Mouse (Mus musculus): ENCODE results near the gene Atg9b.

Atg9b gene

DNA sequence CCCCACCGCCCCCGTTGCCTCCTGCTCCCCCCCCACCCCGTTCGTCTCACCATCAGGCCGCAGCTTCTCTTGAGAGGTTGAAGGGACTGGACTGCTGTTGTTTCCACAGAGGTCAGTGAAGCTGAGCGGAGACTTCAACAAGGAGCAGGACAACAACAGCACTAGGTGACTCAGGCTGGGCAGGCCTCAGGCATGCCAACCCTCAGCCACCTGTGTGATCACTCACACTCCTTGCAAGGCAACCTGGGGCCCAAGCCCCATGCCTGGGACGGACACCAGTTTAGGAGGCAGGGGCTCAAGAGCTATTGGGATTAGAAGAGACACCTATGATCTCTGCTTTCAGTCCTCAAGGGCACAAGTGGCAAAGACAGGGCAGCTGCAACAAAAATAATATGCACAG lies at the start of gene Atg9b:
Atg9b (minus strand) TSS at position 280 of the 400 bp plus-strand sequence.
- no peak for DNase-seq (ENCODE audit: low read depth, low spot score)

DNA sequence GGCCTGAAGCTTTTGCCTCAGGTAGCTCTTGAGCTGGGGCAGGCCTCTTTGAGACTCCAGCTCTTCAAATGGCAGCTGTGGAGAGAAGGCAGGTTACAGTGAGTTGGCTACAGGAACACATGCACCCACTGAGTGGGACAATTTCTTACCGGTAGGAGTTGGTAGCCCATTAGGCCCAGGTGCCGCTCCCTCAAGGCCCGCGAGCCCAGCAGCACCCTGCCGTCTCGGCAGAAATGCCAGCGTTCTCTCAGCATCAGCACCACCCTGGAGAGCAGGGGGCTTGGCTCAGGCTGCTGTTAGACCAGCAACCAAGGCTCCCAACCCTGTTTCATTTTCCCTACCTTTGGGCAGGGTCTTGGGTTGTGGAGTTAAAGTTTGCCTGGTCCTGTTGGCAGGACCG lies 49.2 kb upstream of the Atg9b start:
- DNase-seq (ENCODE audit: low read depth, low spot score) = no peak

DNA sequence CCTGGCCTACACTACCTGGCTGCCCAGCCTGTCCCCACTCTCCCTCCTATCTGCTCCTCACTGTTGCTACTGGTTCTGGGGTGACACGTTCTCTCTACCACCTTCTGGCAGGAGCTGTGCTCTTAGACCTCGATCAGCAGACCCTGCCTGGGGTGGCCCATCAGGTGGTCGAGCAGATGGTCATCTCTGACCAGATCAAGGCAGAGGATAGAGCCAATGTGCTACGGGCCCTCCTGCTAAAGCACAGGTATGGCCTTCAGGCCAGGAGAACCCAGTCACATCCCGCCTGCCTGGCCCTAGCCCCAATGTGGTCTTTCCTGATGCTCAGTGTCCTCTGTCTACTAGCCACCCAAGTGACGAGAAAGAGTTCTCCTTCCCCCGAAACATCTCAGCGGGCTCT lies 42.0 kb upstream of the Atg9b start:
- DNase-seq (ENCODE audit: low read depth, low spot score) = no peak

DNA sequence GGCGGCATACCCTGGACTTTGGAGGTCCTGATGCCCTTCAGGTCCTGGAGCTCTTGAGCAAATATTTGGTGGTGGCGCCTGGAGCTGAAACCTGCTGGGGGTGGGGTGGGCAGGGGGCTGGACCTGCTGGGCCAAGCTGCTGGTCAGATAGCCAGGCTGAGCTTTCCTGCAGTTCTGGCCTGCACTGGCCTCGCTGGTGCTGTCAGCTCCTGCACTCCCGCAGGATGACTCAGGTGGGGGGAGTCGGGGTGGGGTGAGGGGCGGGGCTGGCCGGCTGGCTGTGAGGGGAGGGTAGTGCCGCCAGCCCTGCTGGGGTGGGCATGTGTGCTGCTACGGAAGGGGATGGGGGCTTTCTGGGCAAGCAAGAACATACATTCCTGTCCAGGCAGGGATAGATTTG lies 36.7 kb upstream of the Atg9b start:
- DNase-seq (ENCODE audit: low read depth, low spot score) = no peak

DNA sequence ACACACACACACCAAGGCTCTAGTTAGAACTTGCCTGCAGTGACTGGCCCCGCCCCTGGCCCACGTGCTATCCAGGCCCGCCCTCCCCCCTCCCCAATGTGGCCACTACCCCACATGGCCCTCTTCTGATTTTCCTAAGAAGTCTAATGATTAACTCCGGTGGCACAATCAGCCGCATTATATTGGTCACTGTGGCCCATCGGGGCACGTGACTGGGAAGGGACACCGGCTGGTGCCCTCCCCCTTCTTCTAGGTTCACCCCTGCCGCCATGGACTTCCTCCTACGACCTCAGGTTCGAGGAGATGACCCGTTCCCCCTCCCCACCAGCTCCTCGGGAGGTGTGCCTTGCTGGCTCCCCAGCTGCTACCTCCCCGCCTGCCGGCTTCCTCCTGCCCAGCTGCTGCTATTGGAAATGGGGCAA lies 36.0 kb upstream of the Atg9b start:
- DNase-seq (ENCODE audit: low read depth, low spot score) = no peak

DNA sequence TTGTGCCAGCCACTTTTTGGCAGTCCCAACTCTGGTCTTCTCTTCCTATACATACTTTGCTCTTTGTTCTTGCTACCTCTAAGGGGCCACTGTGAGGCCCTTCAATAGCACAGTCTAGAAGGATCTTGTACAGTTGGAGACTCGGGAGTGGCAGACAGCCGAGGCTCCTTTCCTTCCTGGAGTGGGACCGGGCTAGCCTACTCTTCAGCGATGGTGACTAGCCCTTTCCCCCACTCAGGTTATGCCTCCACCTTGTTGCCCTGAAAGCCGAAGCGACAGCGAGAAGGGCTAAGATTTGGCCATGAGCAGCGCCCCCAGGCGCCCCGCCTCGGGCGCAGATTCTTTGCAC lies 35.3 kb upstream of the Atg9b start:
- no peak for DNase-seq (ENCODE audit: low read depth, low spot score)

DNA sequence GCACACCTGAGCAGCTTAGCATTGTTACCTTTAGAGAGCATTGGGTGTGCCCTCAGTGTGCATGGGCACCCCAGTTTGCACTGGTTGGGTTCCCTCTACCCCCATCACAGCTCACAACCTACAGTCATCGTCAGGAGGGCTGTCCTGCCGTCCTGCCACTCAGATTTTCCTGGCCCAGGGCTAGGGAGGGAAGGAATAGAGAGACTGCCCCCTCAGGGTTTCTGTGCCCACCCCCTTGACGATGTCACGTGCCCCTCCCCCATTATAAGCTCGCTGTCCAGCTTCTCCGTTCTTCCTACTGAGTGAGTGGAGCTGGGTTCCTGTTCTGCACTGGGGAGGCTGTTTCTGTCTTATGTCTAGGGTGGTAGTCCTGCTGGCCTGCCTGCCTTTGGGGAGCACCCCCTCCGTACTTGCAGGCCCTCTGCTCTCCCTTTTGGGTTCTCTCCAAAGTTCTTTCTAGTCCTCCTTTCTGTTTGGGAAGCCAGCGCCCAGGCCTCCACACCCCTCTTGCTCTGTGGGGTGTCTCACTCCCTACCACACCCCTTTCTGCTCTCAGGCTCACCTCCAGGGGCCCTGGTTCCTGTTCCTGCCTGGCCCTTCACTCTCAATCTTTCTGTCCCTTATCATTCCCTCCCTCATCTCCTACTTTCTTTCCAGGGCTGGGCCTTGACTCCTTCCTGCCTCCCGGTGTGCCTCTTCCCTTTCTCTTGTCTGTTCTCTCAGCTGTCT lies 34.8 kb upstream of the Atg9b start:
- DNase-seq (ENCODE audit: low read depth, low spot score) = no peak

DNA sequence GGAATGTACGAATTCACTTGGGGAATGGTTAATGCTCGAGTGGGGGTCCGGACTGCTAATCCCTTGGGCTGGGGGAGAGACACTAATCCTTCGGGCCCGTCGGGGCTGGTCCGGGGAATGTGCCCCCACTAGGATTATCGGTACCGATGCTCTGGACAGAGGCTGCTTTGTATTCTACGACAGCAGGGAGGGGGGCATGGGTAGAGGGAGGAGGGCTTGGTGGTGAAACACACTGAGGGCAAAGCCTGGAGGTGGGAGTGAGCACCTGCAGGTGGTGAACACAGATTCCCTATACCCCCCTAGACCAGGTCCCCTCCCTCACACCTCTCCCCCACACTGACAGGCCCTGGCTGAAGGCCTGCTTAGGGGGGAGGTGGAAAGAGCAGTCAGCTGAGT lies 34.1 kb upstream of the Atg9b start:
- no peak for DNase-seq (ENCODE audit: low read depth, low spot score)

DNA sequence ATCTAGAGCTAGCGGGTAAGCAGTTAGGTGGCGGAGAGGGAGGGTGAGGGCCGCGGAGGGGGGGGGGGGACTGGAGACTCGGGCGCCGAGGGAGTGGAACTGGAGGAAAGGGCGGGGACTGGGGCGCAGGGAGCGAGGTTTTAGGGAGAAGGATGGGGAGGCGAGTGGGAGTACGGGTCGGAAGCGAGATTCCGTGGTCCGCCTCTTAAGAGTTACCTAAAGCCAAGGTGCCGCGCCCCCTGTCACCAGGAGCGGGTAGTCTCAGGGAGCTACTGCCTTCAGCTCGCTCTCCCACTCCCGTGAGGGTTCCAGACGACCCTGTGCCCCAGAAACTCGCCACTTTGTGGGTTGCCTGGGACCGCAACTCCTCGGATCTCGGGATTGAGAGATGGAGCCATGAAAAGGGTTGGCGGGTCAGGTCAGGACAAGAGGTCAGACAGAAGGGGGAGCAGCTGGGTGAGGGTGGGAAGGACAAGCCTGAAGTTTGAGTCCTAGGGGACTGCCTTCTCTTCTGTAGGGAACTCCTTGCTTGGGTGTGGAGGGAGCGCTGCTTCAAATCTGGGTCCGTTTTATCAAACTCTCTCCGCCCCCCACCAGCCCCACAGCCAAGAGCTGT lies 33.6 kb upstream of the Atg9b start:
- no peak for DNase-seq (ENCODE audit: low read depth, low spot score)

DNA sequence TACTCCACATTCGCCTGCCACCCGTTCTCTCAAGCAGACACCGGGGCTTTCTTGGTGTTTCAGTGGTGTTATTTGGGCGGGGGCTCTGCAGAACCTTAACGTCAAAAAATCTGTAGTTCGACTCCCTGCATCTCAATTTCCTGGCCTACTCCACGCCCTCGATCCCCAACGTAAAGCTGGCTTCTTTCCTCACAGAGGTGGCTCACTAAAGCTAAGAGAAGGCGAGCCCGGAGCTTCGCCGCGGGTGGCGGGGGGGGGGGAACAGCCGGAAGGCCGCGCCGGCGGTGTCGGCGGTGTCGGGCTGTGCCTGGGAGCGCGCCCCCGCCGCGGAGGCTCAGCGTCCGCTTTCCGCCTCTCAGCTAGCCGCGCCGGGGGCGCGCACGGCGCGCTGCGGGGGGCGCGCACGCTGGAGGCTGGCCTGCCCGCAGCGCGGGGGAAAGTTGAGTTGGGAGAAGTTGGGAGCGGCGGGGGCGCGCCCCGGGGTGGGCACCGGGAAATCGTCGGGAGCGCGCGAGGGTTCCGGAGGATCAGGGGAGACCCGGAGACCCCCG lies 33.0 kb upstream of the Atg9b start:
- peak; percentile 95 for DNase-seq (ENCODE audit: low read depth, low spot score)

DNA sequence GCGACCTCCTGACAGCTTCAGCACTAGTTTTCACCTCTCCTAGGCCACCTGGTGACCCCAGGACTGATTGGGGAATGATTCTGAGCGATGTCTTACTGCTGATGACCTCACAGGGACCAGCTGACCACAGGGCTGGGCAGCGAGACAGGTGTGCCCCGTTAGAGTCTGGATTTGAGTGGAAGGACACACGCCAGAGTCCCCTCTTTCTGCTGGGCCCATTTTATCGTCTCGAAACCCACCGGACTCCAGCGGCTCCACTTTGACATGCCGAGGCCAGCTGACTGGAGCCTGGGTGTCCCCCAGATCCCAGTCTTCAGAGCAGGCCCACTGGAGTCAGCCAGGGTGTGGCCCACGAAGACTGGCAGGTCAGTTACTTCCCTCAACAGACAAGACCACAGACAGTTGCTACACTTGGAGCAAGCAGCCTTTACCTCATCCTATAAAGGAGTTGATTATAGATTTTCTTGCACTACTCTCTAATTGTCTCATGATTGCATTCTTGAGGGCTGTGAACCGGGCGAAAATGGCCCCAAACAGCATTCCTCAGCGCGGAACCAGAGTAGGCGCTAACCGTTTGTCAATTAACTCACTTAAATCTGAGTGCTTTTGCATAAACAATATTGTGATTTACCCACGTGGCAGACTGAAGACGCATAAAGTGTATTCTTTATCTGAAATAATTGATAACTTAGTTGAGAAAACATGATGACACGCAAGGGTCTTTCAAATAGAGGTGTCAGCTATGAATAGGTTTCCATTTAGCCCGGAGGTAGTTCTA lies 32.2 kb upstream of the Atg9b start:
- no peak for DNase-seq (ENCODE audit: low read depth, low spot score)

DNA sequence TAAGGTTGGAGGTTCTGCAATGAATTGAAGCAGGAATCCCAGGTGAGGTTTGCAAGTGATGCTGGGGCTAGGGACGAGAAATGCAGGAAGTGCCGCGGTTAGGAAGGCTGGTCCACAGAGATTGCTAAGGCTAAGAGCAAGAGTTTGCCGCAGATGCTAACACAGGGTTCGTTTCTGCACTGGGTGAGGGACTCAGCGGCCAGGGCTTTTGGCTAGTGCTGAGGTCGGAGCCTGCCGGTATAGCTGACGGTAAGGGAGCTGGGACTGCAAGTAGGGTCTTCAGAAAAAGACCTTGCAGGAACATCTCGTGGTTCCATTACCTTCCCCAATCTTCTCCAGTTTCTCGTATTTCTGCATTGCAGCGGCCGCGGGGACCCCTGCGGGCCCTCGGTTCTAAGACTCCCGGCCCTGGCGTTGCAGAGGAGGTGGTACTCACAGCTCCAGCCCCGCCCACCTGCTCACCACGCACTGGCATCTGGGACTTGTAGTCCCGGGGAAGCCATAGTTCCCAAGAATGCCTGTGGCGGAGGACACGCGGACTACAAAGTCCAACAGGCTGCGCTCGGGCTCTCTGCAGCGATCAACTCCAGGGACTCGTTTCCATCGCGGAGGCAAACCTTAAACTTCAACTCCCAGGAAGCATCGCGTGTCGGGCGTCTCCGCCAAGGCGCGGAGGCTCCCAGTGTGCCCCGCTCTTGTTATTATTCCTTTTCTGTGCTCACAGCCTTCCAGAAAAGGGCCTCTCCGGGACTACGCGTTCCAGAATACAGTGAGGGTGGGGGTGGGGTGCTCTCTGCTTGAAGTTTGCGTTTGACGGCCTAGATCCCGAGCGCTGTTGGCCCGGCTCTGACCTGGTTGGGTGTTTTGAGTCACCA lies 31.4 kb upstream of the Atg9b start, which contains the start of the genes Cdk5 and Slc4a2:
Cdk5 (minus strand) TSS at position 402 of the 875 bp plus-strand sequence.
Slc4a2 (plus strand) TSS at position 709 of the 875 bp plus-strand sequence.
- DNase-seq (ENCODE audit: low read depth, low spot score) = peak; percentile 99

DNA sequence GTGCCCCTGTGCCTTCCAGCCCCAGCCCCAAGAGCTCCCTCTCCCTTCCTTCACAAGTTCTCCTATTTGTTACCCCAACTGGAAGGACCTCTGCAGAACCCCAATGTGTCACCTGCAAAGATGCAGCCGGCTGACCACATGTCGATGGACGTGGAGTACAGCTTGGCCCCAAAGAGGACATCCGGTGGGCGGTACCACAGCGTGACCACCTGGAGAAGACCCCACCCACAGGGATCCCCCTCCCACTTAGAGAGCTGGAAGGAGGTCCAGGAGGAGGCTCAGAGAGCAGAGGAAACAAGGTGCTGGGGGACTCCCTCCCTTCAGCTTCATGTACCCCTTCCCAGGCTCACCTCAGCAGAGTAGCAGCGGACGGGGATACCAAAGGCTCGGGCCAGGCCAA lies 28.4 kb upstream of the Atg9b start:
- DNase-seq (ENCODE audit: low read depth, low spot score) = no peak

DNA sequence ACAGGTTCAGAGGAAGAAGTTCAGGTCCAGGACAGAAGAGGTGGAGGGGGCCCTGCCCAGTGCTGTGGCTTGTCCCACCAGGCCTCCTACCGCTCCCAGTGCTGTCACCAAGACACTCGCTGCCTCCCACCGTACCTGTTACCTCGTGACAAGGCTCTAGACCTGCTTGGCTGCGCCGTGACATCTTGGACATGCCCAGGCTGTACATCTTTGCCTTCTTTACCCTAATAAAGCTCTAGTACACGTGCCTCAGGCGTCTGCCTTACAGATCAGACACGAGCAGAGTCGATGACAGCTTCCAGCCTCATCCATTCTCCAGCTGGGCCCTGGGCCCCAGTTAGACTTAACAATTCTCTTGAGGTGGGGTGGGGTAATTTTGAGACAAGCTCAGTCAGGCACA lies 25.6 kb upstream of the Atg9b start:
- DNase-seq (ENCODE audit: low read depth, low spot score) = no peak

DNA sequence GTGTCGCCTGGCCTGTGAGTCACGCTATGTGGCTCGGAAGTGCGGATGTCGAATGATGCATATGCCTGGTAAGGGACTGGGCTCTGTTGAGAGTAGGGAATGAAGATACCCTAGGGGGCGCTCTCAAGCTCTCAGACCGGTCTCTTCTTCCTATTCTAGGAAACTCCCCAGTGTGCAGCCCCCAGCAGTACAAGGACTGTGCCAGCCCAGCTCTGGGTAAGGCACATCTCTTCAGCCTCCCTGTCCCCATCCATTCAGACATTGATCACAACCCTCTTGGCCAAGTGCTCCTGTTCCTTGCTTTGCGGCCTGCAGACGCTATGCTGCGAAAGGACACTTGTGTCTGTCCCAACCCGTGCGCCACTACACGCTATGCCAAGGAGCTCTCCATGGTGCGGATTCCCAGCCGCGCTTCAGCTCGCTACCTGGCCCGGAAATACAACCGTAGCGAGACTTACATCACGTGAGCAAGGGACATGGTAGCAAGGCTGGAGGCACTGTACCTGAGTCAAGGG lies 24.3 kb upstream of the Atg9b start:
- DNase-seq (ENCODE audit: low read depth, low spot score) = peak; percentile 78

DNA sequence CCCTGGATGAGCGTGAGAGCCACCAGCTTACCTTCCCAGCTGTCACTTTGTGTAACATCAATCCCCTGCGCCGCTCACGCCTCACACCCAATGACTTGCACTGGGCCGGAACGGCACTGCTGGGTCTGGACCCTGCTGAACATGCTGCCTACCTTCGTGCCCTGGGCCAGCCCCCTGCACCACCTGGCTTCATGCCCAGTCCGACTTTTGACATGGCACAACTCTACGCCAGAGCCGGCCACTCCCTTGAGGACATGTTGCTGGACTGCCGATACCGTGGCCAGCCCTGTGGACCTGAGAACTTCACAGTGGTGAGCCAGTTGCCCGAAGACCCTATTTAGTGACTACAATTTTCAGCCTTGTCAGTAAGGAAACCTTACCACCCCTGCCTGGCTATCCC lies 22.0 kb upstream of the Atg9b start:
- no peak for DNase-seq (ENCODE audit: low read depth, low spot score)

DNA sequence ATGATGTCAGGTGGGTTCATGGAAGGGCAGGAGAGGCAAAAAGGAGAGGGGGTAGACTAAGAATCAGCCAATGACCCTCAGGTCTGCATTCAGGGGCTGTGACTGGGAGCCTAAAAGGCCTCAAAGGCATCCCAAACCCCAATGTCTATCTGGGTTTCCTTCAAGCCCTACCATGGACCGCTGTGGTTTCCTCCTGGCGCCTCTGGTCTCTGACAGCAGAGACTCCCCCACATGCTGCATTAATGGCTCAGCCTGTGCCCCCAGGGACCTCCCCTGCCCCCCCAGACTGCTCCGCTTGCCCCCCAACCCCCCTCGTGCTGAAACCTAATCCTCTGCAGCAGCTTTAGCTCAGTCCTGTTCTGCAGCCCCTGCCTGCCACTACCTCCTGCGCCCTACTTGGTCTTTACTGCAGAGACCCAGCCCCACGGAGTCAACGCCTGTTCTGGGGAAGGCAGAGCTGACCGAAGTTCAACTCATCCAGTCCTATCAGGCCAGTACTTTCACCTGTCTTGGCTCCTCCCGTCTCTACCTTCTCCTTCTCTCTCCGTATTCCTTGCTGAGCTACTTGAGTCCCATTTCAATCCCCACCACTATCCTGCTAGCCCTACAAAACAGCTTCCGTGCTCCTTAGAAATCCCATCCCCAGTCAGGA lies 21.2 kb upstream of the Atg9b start, which contains the start of gene Asic3:
Asic3 (plus strand) TSS at position 351 of the 652 bp plus-strand sequence.
- DNase-seq (ENCODE audit: low read depth, low spot score) = no peak

DNA sequence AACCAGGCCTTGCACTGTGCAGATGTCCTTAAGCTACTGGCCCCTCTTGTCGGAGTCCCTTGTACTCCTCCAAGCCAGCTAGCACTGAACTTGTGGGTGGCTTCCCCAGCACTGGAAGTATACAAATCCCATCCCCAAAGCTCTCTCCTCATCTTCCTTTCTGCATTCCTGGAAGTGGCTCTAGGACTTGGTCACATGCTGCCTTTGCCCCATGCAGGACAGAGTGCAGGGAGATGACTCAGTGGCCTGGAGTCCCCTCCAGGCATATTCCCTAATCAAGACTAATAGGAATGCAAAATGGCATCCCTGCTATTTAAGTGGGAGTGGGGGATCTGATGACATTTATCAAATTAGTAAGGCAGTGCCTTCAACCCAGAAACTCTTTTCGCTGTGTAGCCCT lies 20.1 kb upstream of the Atg9b start:
- no peak for DNase-seq (ENCODE audit: low read depth, low spot score)

DNA sequence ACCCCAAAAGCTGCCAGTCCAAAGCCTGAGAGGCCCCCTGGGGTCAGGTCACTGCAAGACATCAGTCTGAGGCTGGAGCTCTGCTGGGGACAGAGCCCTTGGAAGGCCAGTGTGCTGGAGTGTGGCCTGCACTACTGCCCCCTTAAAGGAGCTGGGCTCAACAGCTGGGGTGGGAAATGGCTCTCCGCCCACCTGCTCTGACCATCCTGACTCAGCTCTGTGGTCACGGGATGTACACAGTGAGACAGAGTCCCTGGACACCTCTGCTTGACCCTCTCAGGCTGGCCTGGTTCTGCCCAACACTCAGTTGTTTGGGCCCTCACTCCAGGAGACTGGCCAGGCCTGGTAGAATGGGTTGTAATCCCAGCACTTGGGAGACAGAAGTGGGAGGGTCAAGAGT lies 17.5 kb upstream of the Atg9b start:
- DNase-seq (ENCODE audit: low read depth, low spot score) = no peak

DNA sequence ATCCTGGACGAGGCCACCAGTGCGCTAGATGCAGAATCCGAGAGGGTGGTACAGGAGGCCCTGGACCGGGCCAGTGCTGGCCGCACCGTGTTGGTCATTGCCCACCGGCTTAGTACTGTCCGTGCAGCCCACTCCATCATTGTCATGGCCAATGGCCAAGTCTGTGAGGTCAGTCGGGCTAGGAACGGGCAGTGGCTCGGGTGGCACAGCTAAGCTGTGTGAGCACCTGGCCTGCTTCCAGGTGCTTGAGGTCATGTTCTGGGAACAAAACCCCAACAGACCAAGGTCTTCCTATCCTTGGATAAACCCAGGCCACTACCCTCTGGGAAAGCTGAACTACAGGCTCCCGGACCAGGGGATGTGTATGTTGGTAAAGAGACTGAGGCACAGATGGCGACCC lies 16.7 kb upstream of the Atg9b start:
- no peak for DNase-seq (ENCODE audit: low read depth, low spot score)

Data from CD4-positive helper T cell, adult 2 months (primary cell).